Mouse (Mus musculus): ENCODE measurements around the gene Gm5615. TPM values are rescaled to one million over a fixed set of nuclear protein-coding genes. Genes with fewer than 3 reads are reported as not detected.

Gm5615 gene
- total RNA-seq (2021), result not detected
- not detected in 2 replicates for polyA plus RNA-seq (2012; rRNA removed)
- long read RNA-seq, result 0 reads

DNA sequence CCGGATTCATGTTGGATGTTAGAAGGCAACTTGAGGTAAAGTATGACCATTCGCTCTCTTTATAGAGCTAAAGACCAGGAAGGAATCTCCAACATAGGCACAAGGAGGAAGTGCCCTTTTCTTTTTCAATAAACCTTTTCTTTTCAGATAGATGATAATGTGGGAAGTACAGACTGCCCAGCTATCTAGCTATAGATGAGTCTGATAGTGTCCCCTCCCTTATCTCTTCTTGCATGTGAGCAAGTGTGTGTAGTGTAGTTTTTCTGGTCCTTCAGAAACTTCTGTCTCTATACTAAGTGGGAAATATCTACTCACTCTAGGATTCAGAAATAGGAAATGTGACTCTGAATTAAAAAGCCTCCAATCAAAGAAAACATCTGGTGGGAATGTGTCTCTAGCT is at the start of gene Gm5615:
TSS of gene Gm5615 (minus strand) at position 101 of the 400 bp plus-strand sequence.
- DNase-seq, result no peak

DNA sequence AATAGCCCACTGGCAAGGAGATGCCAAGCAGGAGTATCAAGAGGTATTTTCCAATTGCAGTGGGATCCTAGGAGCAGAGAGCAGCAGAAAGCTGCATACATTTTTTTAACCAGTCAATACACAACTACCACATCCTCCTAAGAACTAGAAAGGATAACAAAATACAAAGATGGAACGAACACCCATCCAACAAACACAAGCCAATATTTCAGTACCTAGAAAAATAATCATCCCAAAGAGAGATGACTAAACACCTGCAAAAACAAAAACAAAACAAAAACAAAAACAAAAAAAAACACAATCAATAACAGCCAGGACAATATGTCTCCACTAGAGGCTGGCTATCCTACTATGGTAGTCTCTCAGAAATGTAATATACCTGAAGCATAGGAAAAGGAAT is 40.8 kb upstream of the Gm5615 start, which contains the start of gene Gm17689:
TSS of gene Gm17689 (minus strand) at position 101 of the 400 bp plus-strand sequence.
- no peak for DNase-seq

DNA sequence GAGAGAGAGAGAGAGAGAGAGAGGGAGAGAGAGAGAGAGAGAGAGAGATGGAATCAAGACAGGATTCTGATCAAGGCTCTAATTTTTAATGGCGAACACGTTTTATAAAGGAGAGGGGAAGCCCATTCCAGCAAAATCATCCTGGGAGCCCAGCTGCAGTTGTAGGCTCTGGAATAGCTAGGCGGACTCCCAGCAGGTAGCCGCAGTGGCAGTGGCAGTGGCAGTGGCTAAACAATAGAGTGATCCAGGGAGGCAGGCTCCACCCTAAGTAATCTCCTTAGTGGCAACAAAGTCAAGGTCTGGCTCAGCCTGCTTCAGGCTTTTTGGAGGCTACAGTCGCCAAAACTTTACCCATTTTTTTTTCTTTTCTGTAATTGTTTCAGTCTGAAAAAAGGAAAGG is 37.6 kb downstream of the Gm5615 start:
- DNase-seq, result no peak

DNA sequence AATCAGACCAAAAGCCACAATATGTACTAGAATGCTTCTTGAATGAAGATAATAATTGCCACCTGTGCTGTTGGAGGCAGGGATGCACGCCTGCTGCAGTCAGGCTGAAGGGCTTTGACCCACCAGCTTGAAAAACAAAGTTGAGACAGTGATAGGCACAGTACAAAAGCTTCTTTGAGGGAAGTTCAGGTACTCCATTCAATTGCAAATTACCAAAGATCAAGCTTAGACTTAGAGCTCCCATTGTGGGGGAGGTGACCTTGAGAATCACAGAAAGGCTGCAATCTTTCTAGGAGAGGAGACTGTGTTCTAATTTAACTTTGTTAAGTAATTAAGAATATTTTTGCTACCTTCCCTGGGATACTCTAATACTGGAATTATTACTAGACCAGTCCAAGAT is 45.9 kb downstream of the Gm5615 start:
- no peak for DNase-seq

GRCm38 (mm10) chr9:36494501-36495220 is 47.1 kb downstream of the Gm5615 start:
- no peak for DNase-seq

Other genes with a start within 250 kb of the Gm5615 start
- not detected for gene Gm7257, start 110.1 kb downstream of the Gm5615 start, total RNA-seq (2021)
- gene Gm7257, start 110.1 kb downstream of the Gm5615 start, polyA plus RNA-seq (2012; rRNA removed), result not detected in 2 replicates
- not detected for gene Gm9513, start 66.3 kb downstream of the Gm5615 start, total RNA-seq (2021)
- not detected in 2 replicates for gene Gm9513, start 66.3 kb downstream of the Gm5615 start, polyA plus RNA-seq (2012; rRNA removed)
- not detected for gene Gm17689, start 40.7 kb upstream of the Gm5615 start, total RNA-seq (2021)
- not detected in 2 replicates for gene Gm17689, start 40.7 kb upstream of the Gm5615 start, polyA plus RNA-seq (2012; rRNA removed)
- gene A630095E13Rik, start 101.4 kb upstream of the Gm5615 start, total RNA-seq (2021), result not detected
- not detected in 2 replicates for gene A630095E13Rik, start 101.4 kb upstream of the Gm5615 start, polyA plus RNA-seq (2012; rRNA removed)
- not detected for gene Acrv1, start 151.3 kb upstream of the Gm5615 start, total RNA-seq (2021)
- gene Acrv1, start 151.3 kb upstream of the Gm5615 start, polyA plus RNA-seq (2012; rRNA removed), result not detected in 2 replicates
- gene Chek1, start 185.1 kb upstream of the Gm5615 start, total RNA-seq (2021), result 1 to 10 TPM; 2.1 to 3.8 TPM
- gene Chek1, start 185.1 kb upstream of the Gm5615 start, polyA plus RNA-seq (2012; rRNA removed), result 0.27 and 0.38 TPM in 2 replicates
- 100 to 1,000 TPM; 260 to 267 TPM for gene Stt3a, start 225.7 kb upstream of the Gm5615 start, total RNA-seq (2021)
- 68.6 and 107 TPM in 2 replicates for gene Stt3a, start 225.7 kb upstream of the Gm5615 start, polyA plus RNA-seq (2012; rRNA removed)